Mouse (Mus musculus): Measurements from ENCODE around the gene S100a11. TPM values are rescaled to one million over a fixed set of nuclear protein-coding genes. Genes with fewer than 3 reads are reported as not detected.
A peak's percentile ranks its signal among the peaks of the same experiment; 100 is the strongest.
"Not testable (repeated sequence)": the region's sequence is repeated elsewhere in the genome, so short reads cannot be mapped to it uniquely, and the experiment has no call there.

Gene S100a11
- polyA plus RNA-seq, 1 experiment from 2014 or later, result 525 TPM

- no peak overlapping the region for H3K4me2 ChIP-seq (ENCODE audit: low read depth, low read length)
- no peaks in the 10 kb centered on the region for H3K36me3 ChIP-seq (replicated peaks; ENCODE audit: control insufficient read depth, insufficient read depth, low read depth, low read length)
- H3K27me3 ChIP-seq (ENCODE audit: control insufficient read depth, insufficient read depth, low read length), result no peaks in the 10 kb centered on the region
- no peak overlapping the region for H3K9ac ChIP-seq (replicated peaks; ENCODE audit: low read length)
- H3K9me3 ChIP-seq (replicated peaks; ENCODE audit: control insufficient read depth, low read length), result no peaks in the 10 kb centered on the region
- no peak overlapping the region for H3K4me3 ChIP-seq (ENCODE audit: low read depth, low read length)
- ATAC-seq (replicated peaks; ENCODE audit: insufficient number of reproducible peaks, low FRiP score, low TSS enrichment, low read depth) (no peak), DNase-seq (ENCODE audit: low spot score) (no peak)
- no peak overlapping the region for H3K27ac ChIP-seq (replicated peaks; ENCODE audit: low read depth, low read length)
- H3K4me1 ChIP-seq (ENCODE audit: control insufficient read depth, insufficient read depth, low read length), result no peaks in the 10 kb centered on the region
- WGBS, result 67% methylated on average over 2 of the region's 2 CpGs
Observed at GRCm38 (mm10) chr3:93537068-93537576, 16.8 kb downstream of the S100a11 start.

- Histone ChIP-seq H3K4me2 (ENCODE audit: low read depth, low read length) (no peak overlapping the region), H3K9ac (replicated peaks; ENCODE audit: low read length) (no peak overlapping the region), H3K36me3 (replicated peaks; ENCODE audit: control insufficient read depth, insufficient read depth, low read depth, low read length) (no peaks in the 10 kb centered on the region), H3K4me3 (ENCODE audit: low read depth, low read length) (no peak overlapping the region), H3K9me3 (replicated peaks; ENCODE audit: control insufficient read depth, low read length) (no peaks in the 10 kb centered on the region), H3K27ac (replicated peaks; ENCODE audit: low read depth, low read length) (no peak overlapping the region), H3K27me3 (ENCODE audit: control insufficient read depth, insufficient read depth, low read length) (no peaks in the 10 kb centered on the region), H3K4me1 (ENCODE audit: control insufficient read depth, insufficient read depth, low read length) (no peaks in the 10 kb centered on the region)
- ATAC-seq (replicated peaks; ENCODE audit: insufficient number of reproducible peaks, low FRiP score, low TSS enrichment, low read depth) (no peak), DNase-seq (ENCODE audit: low spot score) (no peak)
- 82% methylated on average over 2 of the region's 2 CpGs for WGBS
Observed at GRCm38 (mm10) chr3:93538486-93538885, 18.2 kb downstream of the S100a11 start.

- H3K27ac ChIP-seq (replicated peaks; ENCODE audit: low read depth, low read length), result no peak overlapping the region
- H3K27me3 ChIP-seq (ENCODE audit: control insufficient read depth, insufficient read depth, low read length), result no peaks in the 10 kb centered on the region
- H3K4me1 ChIP-seq (ENCODE audit: control insufficient read depth, insufficient read depth, low read length), result no peaks in the 10 kb centered on the region
- no peaks in the 10 kb centered on the region for H3K36me3 ChIP-seq (replicated peaks; ENCODE audit: control insufficient read depth, insufficient read depth, low read depth, low read length)
- no peaks in the 10 kb centered on the region for H3K9me3 ChIP-seq (replicated peaks; ENCODE audit: control insufficient read depth, low read length)
- H3K4me3 ChIP-seq (ENCODE audit: low read depth, low read length), result no peak overlapping the region
- H3K9ac ChIP-seq (replicated peaks; ENCODE audit: low read length), result no peak overlapping the region
- 73% methylated on average over 2 of the region's 2 CpGs for WGBS
- H3K4me2 ChIP-seq (ENCODE audit: low read depth, low read length), result no peak overlapping the region
- DNase-seq (ENCODE audit: low spot score) (no peak), ATAC-seq (replicated peaks; ENCODE audit: insufficient number of reproducible peaks, low FRiP score, low TSS enrichment, low read depth) (no peak)
Observed at GRCm38 (mm10) chr3:93541501-93541900, 21.2 kb downstream of the S100a11 start.

- H3K27me3 ChIP-seq (ENCODE audit: control insufficient read depth, insufficient read depth, low read length); H3K4me1 ChIP-seq (ENCODE audit: control insufficient read depth, insufficient read depth, low read length): not testable (repeated sequence)
- 82% methylated on average over 6 of the region's 6 CpGs for WGBS
Observed at GRCm38 (mm10) chr3:93544170-93544569, 23.9 kb downstream of the S100a11 start.

GRCm38 (mm10) chr3:93547099-93547648 is 26.9 kb downstream of the S100a11 start:
- WGBS, result 32% methylated on average over 7 of the region's 7 CpGs
- Histone ChIP-seq H3K4me2 (ENCODE audit: low read depth, low read length) (no peak overlapping the region), H3K27ac (replicated peaks; ENCODE audit: low read depth, low read length) (no peak overlapping the region)

More at GRCm38 (mm10) chr3:93544170-93544569, 23.9 kb downstream of the S100a11 start:
- not testable (repeated sequence) for H3K9ac ChIP-seq (replicated peaks; ENCODE audit: low read length); H3K27ac ChIP-seq (replicated peaks; ENCODE audit: low read depth, low read length); H3K4me3 ChIP-seq (ENCODE audit: low read depth, low read length); ATAC-seq (replicated peaks; ENCODE audit: insufficient number of reproducible peaks, low FRiP score, low TSS enrichment, low read depth); H3K4me2 ChIP-seq (ENCODE audit: low read depth, low read length); DNase-seq (ENCODE audit: low spot score); H3K36me3 ChIP-seq (replicated peaks; ENCODE audit: control insufficient read depth, insufficient read depth, low read depth, low read length); H3K9me3 ChIP-seq (replicated peaks; ENCODE audit: control insufficient read depth, low read length)

DNA sequence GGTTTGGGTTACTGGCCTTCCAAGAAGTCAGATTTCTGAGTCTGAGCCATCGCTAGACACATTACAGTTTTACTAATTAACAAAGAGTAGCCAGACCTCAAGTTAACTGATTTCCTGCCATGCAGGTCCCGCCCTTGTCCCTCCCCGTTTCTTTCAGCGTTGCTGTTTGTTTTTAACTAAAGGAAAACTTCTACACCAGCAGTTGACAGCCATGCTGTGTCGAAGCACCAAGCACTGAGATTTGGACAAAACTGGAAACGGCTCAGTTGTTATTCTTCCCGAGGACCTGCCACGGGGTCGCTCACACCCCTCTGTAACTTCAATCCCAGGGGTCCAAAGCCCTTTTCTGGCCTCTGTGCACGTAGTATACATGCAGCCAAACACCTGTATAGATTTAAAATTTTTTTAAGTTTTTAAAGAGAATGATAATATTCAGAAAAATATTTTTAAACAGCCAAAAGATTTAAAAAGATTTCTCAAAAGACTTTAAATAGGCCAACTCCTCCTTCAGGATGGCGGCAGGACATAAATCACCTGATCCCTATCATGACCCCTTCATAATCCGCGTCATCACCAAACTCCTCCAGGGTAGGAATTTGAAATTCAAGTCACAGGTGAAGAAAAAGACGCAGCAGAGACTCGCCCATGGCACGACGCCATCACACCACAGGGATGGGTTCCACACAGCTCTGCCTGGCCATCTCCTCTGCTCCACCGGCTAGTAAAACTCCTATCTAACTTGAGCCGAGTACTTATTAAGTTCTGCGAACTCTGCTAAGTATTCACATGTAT is 27.7 kb downstream of the S100a11 start:
- ATAC-seq (replicated peaks; ENCODE audit: insufficient number of reproducible peaks, low FRiP score, low TSS enrichment, low read depth) (no peak), DNase-seq (ENCODE audit: low spot score) (no peak)
- WGBS, result 78% methylated on average over 20 of the region's 20 CpGs
- no peak overlapping the region for H3K27ac ChIP-seq (replicated peaks; ENCODE audit: low read depth, low read length)
- no peaks in the 10 kb centered on the region for H3K4me1 ChIP-seq (ENCODE audit: control insufficient read depth, insufficient read depth, low read length)
- H3K4me3 ChIP-seq (ENCODE audit: low read depth, low read length), result no peak overlapping the region
- no peaks in the 10 kb centered on the region for H3K36me3 ChIP-seq (replicated peaks; ENCODE audit: control insufficient read depth, insufficient read depth, low read depth, low read length)
- no peaks in the 10 kb centered on the region for H3K27me3 ChIP-seq (ENCODE audit: control insufficient read depth, insufficient read depth, low read length)
- H3K4me2 ChIP-seq (ENCODE audit: low read depth, low read length), result no peak overlapping the region
- no peaks in the 10 kb centered on the region for H3K9me3 ChIP-seq (replicated peaks; ENCODE audit: control insufficient read depth, low read length)
- H3K9ac ChIP-seq (replicated peaks; ENCODE audit: low read length), result no peak overlapping the region

More at GRCm38 (mm10) chr3:93547099-93547648, 26.9 kb downstream of the S100a11 start:
- no peaks in the 10 kb centered on the region for H3K4me1 ChIP-seq (ENCODE audit: control insufficient read depth, insufficient read depth, low read length)
- H3K9ac ChIP-seq (replicated peaks; ENCODE audit: low read length), result no peak overlapping the region
- DNase-seq (ENCODE audit: low spot score), result peak; percentile 87
- ATAC-seq (replicated peaks; ENCODE audit: insufficient number of reproducible peaks, low FRiP score, low TSS enrichment, low read depth), result no peak; the same call in 1 of the 2 replicates
- no peaks in the 10 kb centered on the region for H3K36me3 ChIP-seq (replicated peaks; ENCODE audit: control insufficient read depth, insufficient read depth, low read depth, low read length)
- no peak overlapping the region for H3K4me3 ChIP-seq (ENCODE audit: low read depth, low read length)
- no peaks in the 10 kb centered on the region for H3K9me3 ChIP-seq (replicated peaks; ENCODE audit: control insufficient read depth, low read length)
- no peaks in the 10 kb centered on the region for H3K27me3 ChIP-seq (ENCODE audit: control insufficient read depth, insufficient read depth, low read length)

DNA sequence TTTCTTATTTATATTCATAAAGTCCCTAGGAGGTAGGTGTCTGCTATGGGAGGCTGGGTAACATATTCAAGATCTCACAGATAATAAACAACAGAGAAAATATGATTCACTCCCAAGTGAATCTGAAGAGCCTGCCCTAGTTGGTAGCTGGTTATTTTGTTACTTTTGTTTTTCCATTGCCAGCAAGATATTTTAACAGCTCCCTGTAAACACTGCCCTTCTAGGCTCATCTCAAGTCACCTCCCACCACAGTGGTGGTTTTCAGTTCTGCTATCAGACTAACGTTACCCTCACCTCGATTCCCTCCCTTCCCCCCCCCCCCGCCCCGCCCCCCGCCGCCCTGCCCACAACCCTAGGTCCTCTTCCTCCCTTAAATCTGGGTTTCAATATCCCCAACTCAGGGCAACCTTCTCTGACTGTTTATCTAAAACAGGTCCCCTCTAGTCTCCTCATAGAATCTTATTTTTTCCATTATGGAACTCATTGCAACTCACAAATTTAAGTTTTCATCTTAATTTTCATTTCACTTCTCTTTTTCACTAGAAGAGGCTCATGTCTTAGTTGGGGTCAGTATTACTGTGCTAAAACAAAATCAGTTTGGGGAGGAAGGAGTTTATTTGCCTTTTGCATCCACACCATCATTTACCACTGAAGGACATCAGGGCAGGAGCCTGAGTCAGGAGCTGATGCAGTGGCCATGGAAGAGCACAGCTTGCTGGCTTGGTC is 28.4 kb downstream of the S100a11 start:
- Histone ChIP-seq H3K9ac (replicated peaks; ENCODE audit: low read length) (no peak overlapping the region), H3K27me3 (ENCODE audit: control insufficient read depth, insufficient read depth, low read length) (no peaks in the 10 kb centered on the region), H3K27ac (replicated peaks; ENCODE audit: low read depth, low read length) (no peak overlapping the region), H3K4me3 (ENCODE audit: low read depth, low read length) (no peak overlapping the region), H3K36me3 (replicated peaks; ENCODE audit: control insufficient read depth, insufficient read depth, low read depth, low read length) (no peaks in the 10 kb centered on the region), H3K4me1 (ENCODE audit: control insufficient read depth, insufficient read depth, low read length) (no peaks in the 10 kb centered on the region), H3K9me3 (replicated peaks; ENCODE audit: control insufficient read depth, low read length) (no peaks in the 10 kb centered on the region), H3K4me2 (ENCODE audit: low read depth, low read length) (no peak overlapping the region)
- no peak for ATAC-seq (replicated peaks; ENCODE audit: insufficient number of reproducible peaks, low FRiP score, low TSS enrichment, low read depth)
- no peak for DNase-seq (ENCODE audit: low spot score)
- WGBS, result 83% methylated on average over 5 of the region's 6 CpGs

All from embryonic facial prominence, embryonic 11.5 days (tissue).